Mouse (Mus musculus) lung, postnatal 25 days (tissue): Measurements from ENCODE around the gene B3gnt6.
A peak's percentile ranks its signal among the peaks of the same experiment; 100 is the strongest.

Experiments
- DNase-seq: peaks from one replicate; pipeline ENCODE4 v3.0.0; 2022; ENCODE audit warnings: low spot score

B3gnt6 gene

DNA sequence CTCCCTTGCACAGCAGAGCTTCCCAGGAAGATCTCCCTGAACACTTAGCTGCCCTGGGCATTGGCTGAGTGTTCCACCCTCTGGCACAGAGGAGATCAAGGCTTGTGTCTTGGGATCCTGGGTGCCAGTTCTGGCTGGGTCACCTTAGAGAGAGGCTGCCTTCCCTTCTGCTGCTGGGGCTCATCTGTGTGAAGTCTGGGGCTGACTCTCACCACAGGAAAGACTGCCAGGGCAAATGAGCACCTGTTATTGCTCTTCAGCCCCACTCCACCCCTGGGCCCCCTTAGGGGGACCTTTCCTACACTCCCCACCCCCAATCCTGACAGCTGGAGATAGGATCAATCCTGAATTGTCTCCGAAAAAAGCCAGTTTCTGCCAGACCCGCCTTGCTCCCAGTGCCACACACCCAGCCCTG is 22.2 kb downstream of the B3gnt6 start:
- no peak for DNase-seq

DNA sequence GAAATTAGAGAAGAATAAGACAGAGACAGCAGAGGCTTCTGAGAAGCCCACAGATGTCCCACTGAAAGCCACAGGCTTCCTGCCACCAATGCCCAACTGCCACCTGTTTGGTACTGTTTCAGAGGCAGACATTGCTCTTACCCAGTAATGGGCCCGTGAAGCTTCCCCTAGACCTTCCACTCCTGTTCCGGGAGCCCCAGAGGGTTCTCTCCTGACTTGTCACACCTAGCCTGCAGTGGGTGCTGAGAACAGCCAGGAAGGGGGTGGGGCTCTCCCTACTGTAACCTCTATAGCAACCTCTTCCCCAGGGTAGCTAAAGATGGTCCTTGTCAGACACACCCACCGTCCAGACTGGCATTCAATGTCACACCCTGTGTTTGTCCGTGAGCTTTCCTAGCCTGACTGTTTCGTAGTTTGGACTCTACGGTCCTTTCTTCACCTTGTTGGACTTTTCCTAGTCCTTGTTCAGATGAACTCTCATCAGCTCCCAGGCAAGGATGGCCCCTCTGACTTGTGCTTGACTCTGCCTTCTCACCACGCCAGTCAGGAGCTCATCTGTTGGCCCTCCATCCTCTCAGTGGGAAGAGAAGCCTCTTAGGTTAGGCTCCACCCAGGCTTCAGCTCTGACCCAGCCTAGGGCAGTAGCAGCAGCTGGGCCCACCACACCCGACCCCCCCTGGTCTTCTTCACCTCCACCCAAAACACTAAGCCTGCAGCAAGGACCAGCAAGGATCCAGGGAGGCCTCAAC is 22.8 kb downstream of the B3gnt6 start:
- no peak for DNase-seq

DNA sequence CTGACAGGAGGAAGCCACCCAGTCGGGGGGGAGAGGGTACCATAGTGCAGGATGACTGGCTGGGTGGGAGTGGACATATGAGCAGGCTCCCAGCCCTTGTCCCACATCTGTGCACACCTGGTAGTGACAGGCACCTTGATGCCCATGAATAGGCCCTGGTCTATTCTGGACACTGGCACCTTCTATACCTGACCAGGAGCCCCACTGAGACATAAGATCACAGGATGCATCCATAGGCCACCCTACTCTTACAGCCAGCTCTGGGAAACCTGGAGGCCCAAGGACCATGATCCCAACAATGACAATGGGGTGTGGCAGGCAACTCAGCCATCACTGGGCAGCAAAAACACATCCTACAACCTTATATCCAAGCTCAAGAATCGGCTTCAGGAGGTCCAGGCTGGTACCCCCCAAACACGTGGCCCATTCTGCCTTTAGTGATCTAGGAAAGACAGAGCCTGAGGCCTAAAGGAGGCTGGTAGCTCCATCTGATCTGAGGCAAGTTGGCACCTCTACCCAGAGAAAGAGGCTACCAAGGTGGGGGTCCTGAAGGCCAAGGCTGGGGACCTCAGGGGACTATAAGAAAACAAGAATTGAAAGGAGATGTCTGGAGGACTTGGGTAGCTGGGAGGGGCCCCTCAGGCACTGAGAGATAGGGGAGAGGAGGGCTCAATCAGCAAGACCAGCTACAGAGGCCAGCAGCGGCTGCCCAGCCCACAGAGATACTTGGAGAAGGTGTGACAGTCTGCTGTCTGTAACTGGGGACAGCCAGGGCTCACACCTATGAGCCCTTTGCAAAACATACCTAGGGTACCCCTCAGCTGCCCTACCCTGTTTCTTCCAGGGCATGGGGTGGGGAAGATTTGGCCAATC is 24.2 kb downstream of the B3gnt6 start:
- no peak for DNase-seq

DNA sequence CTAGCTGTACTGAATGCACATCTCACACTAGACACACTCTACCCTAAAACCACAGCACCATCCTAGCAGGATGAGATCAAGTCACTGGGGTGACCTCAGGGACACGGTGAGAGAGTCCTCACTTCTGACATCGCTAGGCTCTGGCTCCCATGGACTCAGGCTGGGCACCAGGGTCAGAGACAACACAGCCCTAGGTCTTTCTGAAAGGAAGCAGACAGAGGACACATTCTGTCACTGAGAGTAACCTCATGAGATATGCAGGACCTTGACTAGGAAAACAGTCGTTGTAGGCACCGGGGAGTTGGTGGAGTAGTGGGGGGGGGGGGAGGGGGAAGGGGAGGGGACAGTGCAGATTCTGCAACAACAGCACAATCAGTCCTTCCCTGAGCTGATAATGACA is 25.9 kb downstream of the B3gnt6 start:
- DNase-seq: no peak

DNA sequence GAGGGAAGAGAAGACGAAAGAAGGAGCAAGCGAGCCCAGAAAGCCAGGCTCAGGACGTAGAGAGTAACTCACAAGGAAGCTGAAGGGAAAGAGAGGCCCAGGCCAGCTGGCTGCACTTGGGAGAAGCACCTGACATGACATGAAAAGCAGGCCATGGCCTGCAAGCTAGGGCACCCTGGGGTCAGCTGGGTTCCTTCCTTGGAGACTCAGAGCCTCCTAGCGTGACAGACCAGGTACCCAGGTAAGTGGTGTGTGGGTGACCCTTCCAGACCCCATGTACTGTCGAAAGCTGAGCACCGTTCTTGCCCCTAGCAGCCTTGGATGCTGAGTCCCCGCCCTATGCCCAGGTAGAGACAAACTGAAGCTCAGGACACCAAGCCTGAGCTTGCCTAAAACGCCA is 26.6 kb downstream of the B3gnt6 start:
- DNase-seq: no peak

DNA sequence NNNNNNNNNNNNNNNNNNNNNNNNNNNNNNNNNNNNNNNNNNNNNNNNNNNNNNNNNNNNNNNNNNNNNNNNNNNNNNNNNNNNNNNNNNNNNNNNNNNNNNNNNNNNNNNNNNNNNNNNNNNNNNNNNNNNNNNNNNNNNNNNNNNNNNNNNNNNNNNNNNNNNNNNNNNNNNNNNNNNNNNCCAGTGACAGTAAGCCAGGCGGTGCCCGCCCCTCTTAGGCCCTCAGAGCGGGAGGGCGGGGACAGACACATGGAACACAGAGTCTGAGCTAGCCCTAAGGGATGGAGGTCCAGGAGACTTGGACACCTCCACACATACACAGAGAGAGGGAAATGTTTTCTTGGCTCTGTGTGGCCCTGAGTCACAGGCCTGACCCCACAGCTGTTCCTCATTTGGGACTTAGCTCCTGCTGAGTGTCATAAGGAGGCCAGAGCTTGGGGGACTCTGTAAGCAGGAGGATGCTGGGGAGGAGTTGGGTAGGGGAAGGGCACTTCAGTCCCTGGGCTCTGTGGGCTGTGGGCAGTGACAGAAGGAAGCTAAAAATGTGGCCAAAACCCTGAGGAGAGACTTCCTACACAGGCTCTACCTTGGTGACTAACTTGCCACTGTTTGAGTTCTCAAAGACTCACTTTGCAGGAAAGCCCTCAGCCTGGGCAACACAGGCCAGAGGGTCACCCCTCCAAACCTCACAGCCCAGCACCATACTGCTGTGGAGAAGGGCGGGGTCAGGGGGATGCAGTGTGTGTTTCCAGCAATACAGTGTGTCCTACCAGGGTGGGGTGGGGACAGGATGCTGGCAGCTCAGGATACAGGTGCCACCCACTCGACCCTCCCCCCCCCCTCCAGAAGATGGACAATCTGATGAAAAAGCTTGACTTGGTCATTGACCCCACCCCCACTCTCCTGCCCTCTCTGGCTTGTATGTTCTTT is 27.9 kb downstream of the B3gnt6 start:
- peak; percentile 60 for DNase-seq

DNA sequence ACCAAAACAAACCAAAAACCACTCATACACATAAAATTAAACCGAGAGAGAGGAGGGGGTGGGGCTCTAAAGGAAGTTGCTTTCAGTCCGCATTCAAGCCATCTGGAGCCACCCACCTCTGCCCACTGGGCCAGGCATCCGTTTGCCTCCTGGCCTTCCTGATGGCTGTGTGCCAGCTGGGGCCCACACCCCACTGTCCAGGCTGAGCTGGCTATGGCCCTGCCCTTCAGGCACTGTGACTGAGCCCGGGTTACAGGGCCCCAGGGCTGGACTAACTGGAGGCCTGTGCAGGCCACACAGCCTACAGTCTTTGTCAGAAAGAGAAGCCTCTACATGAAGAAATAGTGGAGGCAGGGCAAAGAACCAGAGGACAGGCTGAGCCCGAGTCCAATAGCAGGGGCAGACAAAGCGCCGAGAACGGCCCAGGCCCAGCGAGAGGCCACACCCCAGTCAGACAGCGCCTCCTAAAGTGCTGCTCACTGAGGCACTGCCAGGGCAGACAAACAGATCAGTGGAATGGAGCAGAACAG is 34.2 kb downstream of the B3gnt6 start:
- DNase-seq: peak; percentile 46

DNA sequence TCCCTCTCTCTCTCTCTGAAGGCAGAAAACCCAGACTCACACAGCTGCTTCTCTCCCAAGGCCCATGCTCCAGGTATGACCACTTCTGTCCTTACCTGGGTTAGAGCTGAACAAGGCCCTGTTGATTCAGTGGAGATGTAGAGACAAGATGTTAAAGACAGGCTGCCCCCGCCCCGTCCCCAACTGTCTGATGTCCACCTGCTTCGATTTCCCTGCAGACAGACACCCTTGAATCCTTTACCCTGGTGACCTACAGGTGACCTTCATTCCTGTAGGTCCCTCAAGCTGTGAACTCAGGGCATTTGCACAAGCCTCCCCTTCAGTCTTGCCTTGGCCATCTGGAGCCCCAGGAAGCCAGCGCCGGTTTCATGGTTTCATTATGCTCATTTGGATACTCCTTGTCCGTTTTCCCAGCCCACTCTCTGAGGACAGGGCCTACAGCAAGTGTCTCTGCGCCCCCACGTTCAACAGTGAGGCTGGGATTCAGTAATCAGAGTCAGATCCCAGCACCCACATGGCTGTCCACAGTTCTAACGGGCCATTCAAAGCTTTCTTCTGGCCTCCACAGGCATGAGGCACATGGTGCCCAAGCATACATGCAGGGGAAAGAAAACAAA is 34.8 kb downstream of the B3gnt6 start:
- DNase-seq: no peak

DNA sequence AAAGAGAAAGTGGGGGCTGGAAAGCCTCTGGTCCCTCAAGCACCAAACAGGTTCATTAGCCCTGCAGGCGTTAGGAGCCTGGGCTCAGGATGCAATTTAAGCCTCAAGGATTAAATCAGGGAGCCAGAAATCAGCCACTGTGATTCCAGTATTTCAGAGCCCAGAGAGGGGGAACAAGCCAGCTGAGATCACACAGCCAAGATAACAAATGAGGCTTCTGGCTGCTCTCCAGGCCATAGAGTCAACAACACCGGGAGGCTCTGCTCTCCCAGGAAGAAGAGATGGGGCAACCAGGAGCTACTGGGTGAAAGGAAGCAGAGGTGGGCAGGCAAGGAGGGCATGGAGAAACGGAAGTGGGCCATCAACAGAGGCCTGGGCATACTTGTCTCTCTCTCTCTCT is 35.6 kb downstream of the B3gnt6 start:
- peak; percentile 30 for DNase-seq

DNA sequence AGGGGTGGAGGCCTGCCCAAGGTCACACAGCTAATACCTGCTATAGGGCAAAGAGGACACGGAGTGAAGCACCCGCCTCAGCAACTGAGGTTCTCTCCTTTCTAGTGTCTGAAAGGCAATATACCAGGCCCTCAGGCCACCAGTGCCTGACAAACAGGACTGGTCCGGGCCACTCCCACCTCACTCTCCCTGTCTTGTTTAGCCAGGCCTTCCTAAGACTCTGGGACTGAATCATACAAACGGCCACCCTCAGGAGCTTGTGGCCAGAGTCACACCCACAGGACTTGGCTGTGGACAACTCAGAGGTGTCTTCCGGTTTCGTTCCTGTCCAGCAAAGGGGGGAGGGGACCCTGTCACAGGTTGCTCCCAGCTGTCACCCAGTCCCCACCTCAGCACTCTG is 37.0 kb downstream of the B3gnt6 start:
- no peak for DNase-seq

DNA sequence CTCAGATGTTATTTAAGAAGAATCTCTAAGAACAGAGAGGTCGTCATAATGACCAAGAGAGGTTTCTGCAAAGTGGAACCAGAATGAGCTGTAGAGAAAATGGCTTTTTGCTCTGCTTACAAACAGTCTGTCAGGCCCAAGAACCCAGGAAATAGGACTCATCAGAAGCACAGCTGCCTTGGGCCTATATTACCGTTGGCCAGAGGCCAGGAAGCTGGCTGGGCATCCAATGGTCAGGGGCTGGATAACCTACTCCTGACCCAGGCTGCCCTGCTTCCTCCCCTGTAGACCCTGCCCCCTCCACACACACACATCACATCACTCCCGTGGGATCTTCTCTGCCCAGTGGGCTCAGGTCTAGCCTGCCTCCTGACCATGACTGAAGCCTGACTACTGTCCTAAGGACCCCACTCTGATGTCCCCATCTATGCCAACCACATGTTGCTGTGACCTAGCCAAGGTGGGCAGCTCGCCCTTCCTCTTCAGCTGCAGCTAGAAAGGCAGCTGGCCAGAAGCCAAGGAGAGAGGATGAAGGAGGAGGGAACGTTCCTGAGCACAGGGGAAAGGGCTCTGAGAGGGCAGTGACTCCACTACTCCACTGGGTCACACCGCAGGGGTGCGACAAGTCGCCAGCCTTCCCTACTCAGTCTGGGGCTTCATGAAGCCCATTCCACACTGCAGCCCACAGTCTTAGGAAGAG is 39.1 kb downstream of the B3gnt6 start:
- peak; percentile 37 for DNase-seq

DNA sequence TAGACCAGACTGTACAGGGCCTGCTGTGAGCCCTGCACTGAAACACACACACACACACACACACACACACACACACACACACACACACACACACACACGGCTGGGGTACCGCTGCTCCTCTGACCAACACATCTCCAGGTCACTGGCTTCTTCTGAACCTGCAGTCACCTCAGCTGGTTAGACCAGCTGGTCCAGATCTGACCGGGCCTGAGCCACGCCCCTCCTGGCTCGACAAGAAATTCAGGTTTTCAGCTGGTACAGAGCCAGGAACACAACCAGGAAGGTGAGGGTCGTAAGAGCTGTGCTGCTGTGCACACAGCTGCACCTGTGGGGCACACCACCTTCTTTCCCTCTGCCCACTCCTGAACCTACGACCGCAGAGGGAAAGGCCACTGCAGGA is 40.8 kb downstream of the B3gnt6 start:
- peak; percentile 81 for DNase-seq

DNA sequence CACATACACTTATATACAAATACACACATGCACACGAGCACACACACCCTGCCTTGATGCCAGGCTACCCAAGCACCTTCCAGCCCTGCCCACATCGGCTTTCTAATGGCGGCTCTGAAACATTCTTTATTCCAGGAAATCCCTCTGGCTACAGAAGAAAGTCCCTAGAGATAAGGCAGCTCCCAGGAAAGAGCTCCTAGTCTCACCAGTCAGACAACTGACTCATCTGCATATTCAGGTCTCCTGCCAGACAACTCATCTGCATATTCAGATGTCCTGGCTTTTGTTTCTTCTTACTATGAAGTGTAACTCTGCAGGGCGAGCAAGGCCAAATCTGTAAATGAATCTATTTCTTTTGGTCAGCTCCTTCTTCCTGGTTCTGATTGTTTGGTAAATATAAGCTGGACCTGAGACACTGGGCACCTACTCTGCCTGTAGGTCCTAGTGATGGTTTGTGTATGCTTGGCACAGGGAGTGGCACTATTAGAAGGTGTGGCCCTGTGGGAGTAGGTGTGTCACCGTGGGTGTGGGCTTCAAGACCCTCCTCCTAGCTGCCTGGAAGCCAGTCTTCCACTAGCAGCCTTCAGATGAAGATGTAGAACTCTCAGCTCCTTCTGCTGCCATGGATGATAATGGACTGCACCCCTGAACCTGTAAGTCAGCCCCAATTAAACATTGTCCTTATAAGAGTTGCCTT is 41.5 kb downstream of the B3gnt6 start:
- no peak for DNase-seq

DNA sequence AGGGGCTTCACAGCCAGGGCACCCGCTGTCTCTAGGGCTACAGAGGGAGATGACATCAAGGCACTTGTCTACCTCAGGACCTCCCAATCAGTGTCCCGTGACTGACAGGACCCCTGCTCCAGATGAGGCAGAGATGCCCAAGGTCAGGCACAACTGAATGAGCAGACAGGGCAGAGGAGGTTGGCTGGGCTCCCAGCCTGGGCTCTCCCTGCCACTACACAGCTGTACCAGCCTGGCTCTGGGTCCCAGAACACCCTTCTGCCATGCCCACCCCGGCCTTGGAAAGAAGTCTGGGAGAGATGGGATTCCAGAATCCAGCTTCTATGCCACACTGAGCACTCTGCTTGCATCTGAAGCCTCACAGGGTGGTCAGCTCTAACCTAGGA is 43.0 kb downstream of the B3gnt6 start:
- DNase-seq: no peak

DNA sequence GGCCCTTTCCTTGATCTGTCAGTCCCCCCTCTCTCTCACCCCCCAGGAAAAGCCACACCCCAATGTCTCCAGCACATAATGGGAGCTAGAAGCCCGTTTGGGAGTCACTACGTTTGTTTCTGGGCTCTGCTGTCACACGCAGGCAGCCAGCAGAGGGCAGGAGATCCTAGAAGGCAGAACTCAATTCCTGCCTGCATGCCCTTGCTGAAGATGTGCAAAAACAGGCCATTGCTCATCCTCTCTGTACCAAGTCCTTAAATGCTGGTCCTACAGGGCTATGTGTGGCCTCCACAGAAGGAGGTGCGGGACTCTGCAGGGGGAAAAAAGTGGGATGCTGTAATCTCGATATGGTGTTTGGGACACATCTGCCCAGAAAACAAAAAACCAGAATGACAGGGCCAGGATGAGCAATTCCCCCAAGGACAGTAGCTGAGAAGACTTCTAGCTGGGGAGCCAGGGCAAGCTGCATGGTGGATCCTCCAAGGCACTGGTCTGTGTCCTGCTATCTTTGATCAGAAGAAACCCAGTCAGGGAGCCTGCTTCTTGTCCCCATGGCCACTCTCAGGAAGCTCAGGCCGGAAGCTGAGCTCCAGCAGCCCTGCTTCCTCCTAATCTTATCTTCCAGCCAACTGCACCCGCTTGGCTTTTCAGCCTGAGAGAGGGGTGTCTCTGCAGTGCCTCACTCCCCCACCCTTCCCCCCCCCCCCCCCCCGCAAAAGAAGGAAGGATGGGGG is 43.6 kb downstream of the B3gnt6 start:
- DNase-seq: peak; percentile 78

DNA sequence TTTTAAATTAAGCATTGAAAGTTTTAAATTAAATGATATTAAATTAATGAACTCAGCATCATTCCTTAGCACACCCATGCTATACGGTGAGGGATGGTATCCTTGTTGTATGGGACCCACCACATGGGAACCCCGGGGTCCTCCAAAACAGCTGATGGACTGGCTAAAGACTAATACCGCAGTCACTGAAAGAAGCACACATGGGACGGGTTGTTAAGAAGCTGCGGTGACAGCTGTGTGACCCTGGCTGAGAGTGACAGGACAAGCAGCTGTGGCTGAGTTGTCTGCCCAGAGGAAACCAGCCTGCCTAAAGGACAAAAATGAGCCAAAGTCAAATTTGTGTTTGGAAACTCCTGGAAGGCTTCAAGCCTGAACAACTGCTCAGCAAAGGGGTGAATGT is 45.4 kb downstream of the B3gnt6 start:
- DNase-seq: no peak

DNA sequence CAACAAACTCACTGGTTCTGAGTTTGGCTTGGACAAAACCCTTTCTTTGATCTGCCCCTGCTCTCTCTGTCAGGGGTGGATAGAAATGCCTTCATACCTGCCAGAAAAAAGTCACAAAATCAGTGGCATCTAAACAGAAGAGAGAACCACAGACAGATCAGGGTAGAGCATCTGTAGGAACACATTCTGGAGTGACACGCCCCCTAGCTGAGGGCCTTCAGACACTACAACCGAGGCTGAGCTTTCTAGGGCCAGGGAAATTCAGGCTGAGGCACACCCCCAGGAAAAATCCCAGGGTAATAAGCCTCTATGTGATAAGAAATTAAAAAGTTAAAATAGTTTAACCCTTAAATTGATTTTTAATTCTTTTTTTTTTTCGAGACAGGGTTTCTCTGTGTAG is 45.9 kb downstream of the B3gnt6 start:
- DNase-seq: no peak

DNA sequence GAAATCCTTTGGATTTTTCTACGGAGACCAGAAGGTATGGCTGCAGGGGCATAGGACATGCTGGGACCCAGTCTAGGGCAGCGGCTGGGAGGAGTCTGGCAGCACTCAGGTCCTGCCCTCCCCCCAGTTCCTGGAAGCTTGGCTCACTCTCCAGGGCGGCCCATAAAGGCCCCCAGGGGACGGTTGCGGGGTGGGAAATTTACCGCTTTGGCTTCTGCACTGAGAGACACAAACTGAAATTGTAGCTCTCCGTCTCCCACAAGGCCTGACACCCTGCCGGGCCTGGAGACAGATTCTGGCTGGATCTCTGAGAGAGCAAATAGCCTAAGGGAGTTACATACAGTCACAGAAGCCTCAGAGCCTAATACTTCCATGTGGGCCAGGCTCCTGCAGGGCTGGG is 46.9 kb downstream of the B3gnt6 start:
- DNase-seq: no peak

DNA sequence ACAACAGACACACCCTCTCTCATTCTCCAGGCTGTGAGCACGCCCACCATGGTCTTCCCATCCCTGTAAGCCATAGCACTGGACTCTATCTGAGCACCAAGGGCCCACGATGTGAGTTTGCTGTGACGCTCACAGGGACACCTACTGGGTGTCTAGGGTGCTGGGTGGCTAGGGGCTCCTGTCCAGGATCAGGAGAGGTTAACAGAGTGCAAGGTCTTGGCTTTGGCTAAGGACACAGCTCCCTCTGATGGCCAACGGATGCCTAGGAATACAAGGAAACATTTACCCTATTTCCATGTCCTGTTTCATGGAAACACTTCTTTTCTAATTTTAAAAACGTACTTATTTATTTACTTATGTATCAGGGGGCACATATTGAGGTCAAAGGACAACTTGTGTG is 48.8 kb downstream of the B3gnt6 start:
- no peak for DNase-seq

DNA sequence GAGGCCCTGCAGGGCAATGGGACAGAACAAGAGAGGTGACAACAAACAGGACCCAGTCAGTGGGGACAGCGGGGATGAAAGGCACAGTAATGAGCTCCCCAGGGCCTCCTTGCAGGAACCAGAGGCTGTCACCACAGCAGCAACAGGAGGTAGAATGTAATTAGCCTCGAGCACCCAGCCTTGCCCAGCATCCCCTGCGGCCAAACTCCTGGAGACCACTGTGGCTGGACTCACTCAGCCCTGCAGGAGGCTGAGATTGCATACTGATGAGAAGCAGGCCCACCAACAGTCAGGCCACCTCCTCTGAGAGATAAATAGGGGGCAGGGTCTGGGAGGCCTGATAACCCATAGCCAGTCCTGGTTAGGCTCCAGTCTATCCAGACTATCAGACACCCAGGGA is 49.5 kb downstream of the B3gnt6 start:
- DNase-seq: no peak
